Mouse (Mus musculus) CH12.LX (cell line): ENCODE results near the gene Gm17334. TPM values are rescaled to one million over a fixed set of nuclear protein-coding genes. Genes with fewer than 3 reads are reported as not detected.

Experiments
- DNase-seq: peaks from one replicate; pipeline ENCODE4 v3.0.0-alpha.2; 2013; ENCODE audit errors: extremely low read depth
- H3K27ac ChIP-seq: 2 replicates; pipeline ENCODE4 v1.5.1; 2012; ENCODE audit warnings: low read depth, mild to moderate bottlenecking, control low read depth, moderate library complexity; ENCODE audit not compliant: insufficient read depth
- H3K27me3 ChIP-seq: replicated peaks from 2 replicates; pipeline ENCODE3; 2012; ENCODE audit warnings: inconsistent platforms
- H3K36me3 ChIP-seq, 2 experiments: replicated peaks in 1 of 2; 2 replicates each; pipeline versions ENCODE3 to v1.6.1; 2012; ENCODE audit warnings: inconsistent platforms in 1 of 2, low read length in 1 of 2, mild to moderate bottlenecking in 1 of 2, mixed read lengths in 1 of 2, moderate library complexity in 1 of 2; ENCODE audit not compliant: control insufficient read depth in 1 of 2, insufficient read depth in 1 of 2
- H3K4me1 ChIP-seq, 2 experiments: 2 replicates each; pipeline ENCODE4 v1.6.1; 2012; ENCODE audit warnings: inconsistent platforms in 1 of 2, moderate library complexity in 1 of 2; ENCODE audit not compliant: insufficient read depth in 2 of 2, control insufficient read depth in 1 of 2
- H3K4me2 ChIP-seq: 2 replicates; pipeline ENCODE4 v1.6.1; 2012; ENCODE audit warnings: low read depth, mild to moderate bottlenecking, control low read depth; ENCODE audit not compliant: poor library complexity, insufficient read depth, severe bottlenecking
- H3K4me3 ChIP-seq, 3 experiments: fragments of 150-350 bp in 1 of 3; sonication (generic) in 1 of 3; replicated peaks in 1 of 3; 2 replicates each; pipeline versions ENCODE3 to v1.5.1; 2011 to 2012; ENCODE audit warnings: low read depth in 2 of 3, low read length in 2 of 3, mild to moderate bottlenecking in 2 of 3, moderate library complexity in 2 of 3, control low read depth in 1 of 3, improper control_type of control experiment in 1 of 3, inconsistent platforms in 1 of 3, mixed read lengths in 1 of 3; ENCODE audit not compliant: poor library complexity in 1 of 3
- H3K79me2 ChIP-seq: replicated peaks from 2 replicates; pipeline ENCODE4 v1.6.1; 2012; ENCODE audit warnings: mild to moderate bottlenecking, moderate library complexity; ENCODE audit not compliant: control insufficient read depth, poor library complexity, insufficient read depth, severe bottlenecking; ENCODE audit errors: extremely low read depth
- H3K9ac ChIP-seq: 2 replicates; pipeline ENCODE4 v1.6.1; 2012; ENCODE audit warnings: low read depth, mild to moderate bottlenecking, control low read depth, moderate library complexity; ENCODE audit not compliant: insufficient read depth
- H3K9me3 ChIP-seq: replicated peaks from 2 replicates; pipeline ENCODE3; 2012; ENCODE audit warnings: low read length, inconsistent platforms, mixed read lengths
- CHD1 ChIP-seq: IDR thresholded peaks from 2 replicates; pipeline ENCODE4 v1.6.1; 2012; ENCODE audit warnings: low read depth, low read length, improper control_type of control experiment, inconsistent platforms
- CHD2 ChIP-seq: IDR thresholded peaks from 2 replicates; pipeline ENCODE4 v1.6.1; 2011; ENCODE audit warnings: low read length, improper control_type of control experiment
- CTCF ChIP-seq, 2 experiments: IDR thresholded peaks in 1 of 2; conservative IDR thresholded peaks in 1 of 2; 2 replicates each; pipeline ENCODE4 v1.5.1; 2011 to 2012; ENCODE audit warnings: low read depth in 2 of 2, low read length in 2 of 2, improper control_type of control experiment in 1 of 2, inconsistent platforms in 1 of 2, mild to moderate bottlenecking in 1 of 2, moderate library complexity in 1 of 2
- E2F4 ChIP-seq: IDR thresholded peaks from 2 replicates; pipeline ENCODE4 v1.6.1; 2011; ENCODE audit warnings: low read depth, low read length, improper control_type of control experiment; ENCODE audit not compliant: insufficient replicate concordance
- EP300 ChIP-seq: IDR thresholded peaks from 2 replicates; pipeline ENCODE4 v1.6.1; 2011; ENCODE audit warnings: low read length, improper control_type of control experiment
- ETS1 ChIP-seq: conservative IDR thresholded peaks from 2 replicates; pipeline ENCODE4 v1.6.1; 2012; ENCODE audit warnings: low read depth, mild to moderate bottlenecking, inconsistent platforms, low read length, improper control_type of control experiment, moderate library complexity
- GABPA ChIP-seq: IDR thresholded peaks from 2 replicates; pipeline ENCODE4 v1.6.1; 2012; ENCODE audit warnings: low read depth, low read length, improper control_type of control experiment, inconsistent platforms; ENCODE audit not compliant: insufficient replicate concordance
- KAT2A ChIP-seq: IDR thresholded peaks from 2 replicates; pipeline ENCODE4 v1.6.1; 2012; ENCODE audit warnings: low read length, improper control_type of control experiment, inconsistent platforms; ENCODE audit not compliant: insufficient replicate concordance
- MAFK ChIP-seq: IDR thresholded peaks from 2 replicates; pipeline ENCODE4 v1.6.1; 2011; ENCODE audit warnings: low read length, improper control_type of control experiment; ENCODE audit not compliant: insufficient replicate concordance
- MAX ChIP-seq: IDR thresholded peaks from 2 replicates; pipeline ENCODE4 v1.6.1; 2011; ENCODE audit warnings: low read length, improper control_type of control experiment
- MAZ ChIP-seq: IDR thresholded peaks from 2 replicates; pipeline ENCODE4 v1.6.1; 2012; ENCODE audit warnings: low read depth, mild to moderate bottlenecking, inconsistent platforms, low read length, improper control_type of control experiment, moderate library complexity
- MEF2A ChIP-seq: IDR thresholded peaks from 2 replicates; pipeline ENCODE4 v1.6.1; 2014; ENCODE audit warnings: low read depth, mild to moderate bottlenecking, inconsistent platforms, low read length, improper control_type of control experiment, borderline replicate concordance
- MXI1 ChIP-seq: IDR thresholded peaks from 2 replicates; pipeline ENCODE4 v1.6.1; 2011; ENCODE audit warnings: mild to moderate bottlenecking, low read depth, low read length, improper control_type of control experiment
- NELFE ChIP-seq: IDR thresholded peaks from 2 replicates; pipeline ENCODE4 v1.6.1; 2011; ENCODE audit warnings: low read depth, low read length, improper control_type of control experiment
- RAD21 ChIP-seq: IDR thresholded peaks from 2 replicates; pipeline ENCODE4 v1.6.1; 2011; ENCODE audit warnings: low read depth, mild to moderate bottlenecking, low read length, improper control_type of control experiment, moderate library complexity
- SIN3A ChIP-seq: IDR thresholded peaks from 2 replicates; pipeline ENCODE4 v1.6.1; 2012; ENCODE audit warnings: low read length, improper control_type of control experiment, inconsistent platforms
- SMC3 ChIP-seq: IDR thresholded peaks from 2 replicates; pipeline ENCODE4 v1.6.1; 2011; ENCODE audit warnings: low read depth, low read length, improper control_type of control experiment
- TBP ChIP-seq: conservative IDR thresholded peaks from 2 replicates; pipeline ENCODE4 v1.6.1; 2011; ENCODE audit warnings: low read depth, low read length, improper control_type of control experiment
- USF1 ChIP-seq: IDR thresholded peaks from 2 replicates; pipeline ENCODE4 v1.6.1; 2014; ENCODE audit warnings: low read depth, mild to moderate bottlenecking, inconsistent platforms, low read length, improper control_type of control experiment
- USF2 ChIP-seq: conservative IDR thresholded peaks from 2 replicates; pipeline ENCODE4 v1.6.1; 2011; ENCODE audit warnings: low read depth, low read length, improper control_type of control experiment
- ZMIZ1 ChIP-seq: IDR thresholded peaks from 2 replicates; pipeline ENCODE4 v1.6.1; 2012; ENCODE audit warnings: low read depth, mild to moderate bottlenecking, inconsistent platforms, low read length, improper control_type of control experiment
- ZNF384 ChIP-seq: IDR thresholded peaks from 2 replicates; pipeline ENCODE4 v1.6.1; 2012; ENCODE audit warnings: low read depth, low read length, improper control_type of control experiment, inconsistent platforms
- dilution Hi-C: fragments of 300-500 bp; cut with MboI; formaldehyde crosslinking; loops from 2 replicates; pipeline ENCODE4 v1.14.3; 2020; ENCODE audit warnings: low sequenced_read_pairs; ENCODE audit not compliant: extremely low pct_unique_long_range_greater_than_20kb, extremely low pct_ligation_motif_present
- in situ Hi-C: fragments of 300-500 bp; cut with MboI; formaldehyde crosslinking; loops from 3 replicates; pipeline ENCODE4 v1.14.3; 2019; ENCODE audit warnings: low sequenced_read_pairs, low pct_ligation_motif_present, low pct_unique_long_range_greater_than_20kb, mixed read lengths
- polyA plus RNA-seq: library from polyadenylated mRNA; unstranded; fragments of >175 nt; gene quantifications from 2 replicates; pipeline ENCODE4 v1.2.1, GENCODE M21; 2012; ENCODE audit warnings: low read depth; ENCODE audit not compliant: insufficient read length
- total RNA-seq, 2 experiments: library from RNA; depleted of rRNA; stranded (reverse); fragments of 300-350 nt in 1 of 2; fragments of >200 nt in 1 of 2; gene quantifications; 2 replicates each; pipeline ENCODE4 v1.2.3; 2012 to 2014

The Gm17334 gene
- total and polyA plus RNA-seq, 3 experiments: 0.47 to 0.72 TPM; not detected in 1

GRCm38 (mm10) chr11:53763496-53764140, 9.4 kb downstream of the Gm17334 start (continued):
- TF ChIP-seq MEF2A: peak; percentile 91
- TF ChIP-seq CHD1: peak; percentile 93
- TF ChIP-seq EP300: peak; percentile 75
- peak; percentile 79; the same call in 1 of the 2 replicates for TF ChIP-seq MXI1
- TF ChIP-seq E2F4: 0 out of 2 replicates have a peak, but pooled peaks have one; percentile 8
- TF ChIP-seq GABPA: no peak
- peak; percentile 96 for TF ChIP-seq MAZ
- peak; percentile 92 for TF ChIP-seq ETS1
- no peak for TF ChIP-seq USF2
- 0 out of 2 replicates have a peak, but pooled peaks have one; percentile 42 for TF ChIP-seq TBP
- TF ChIP-seq SIN3A: peak; percentile 94
- peak; percentile 21 for TF ChIP-seq RAD21
- TF ChIP-seq ZMIZ1: peak; percentile 75; the same call in 1 of the 2 replicates
- TF ChIP-seq USF1: peak; percentile 45
- peak; percentile 61 for TF ChIP-seq NELFE
- peak; percentile 56; the same call in 1 of the 2 replicates for TF ChIP-seq MAFK
- peak in 1 of 2 experiments; percentile 59; a peak in 2 of 4 replicates for TF ChIP-seq CTCF (conservative IDR thresholded peaks at IDR 0.05 in 1 of 2, IDR thresholded peaks at IDR 0.05 in 1 of 2; ENCODE audit: low read depth in 2 of 2, low read length in 2 of 2)

- dilution Hi-C loops (no loop called here), in situ Hi-C loops (loop anchor here (5.0 kb wide), 2 partner anchors 34 to 79 kb away; no protein-coding TSS in a partner anchor)
- Histone ChIP-seq H3K4me2 (peak overlapping the region; percentile 75), H3K9me3 (no peaks in the 10 kb centered on the region), H3K27ac (peak overlapping the region; percentile 77), H3K36me3 (no peaks in the 10 kb centered on the region), H3K4me3 (peak overlapping the region; percentile 42 to 58 (median 51)), H3K79me2 (no peaks in the 10 kb centered on the region), H3K27me3 (peaks cover 7% of the 10 kb centered on the region), H3K4me1 (peaks cover 32 to 87% of the 10 kb centered on the region in 2 experiments), H3K9ac (peak overlapping the region; percentile 73)
- TF ChIP-seq SMC3: no peak
- no peak for TF ChIP-seq MAFK
- TF ChIP-seq MAX: peak; percentile 15; the same call in 1 of the 2 replicates
- TF ChIP-seq CHD2: 0 out of 2 replicates have a peak, but pooled peaks have one; percentile 33
- 0 out of 2 replicates have a peak, but pooled peaks have one; percentile 16 for TF ChIP-seq EP300
- peak; percentile 59 for TF ChIP-seq ZNF384
- TF ChIP-seq ETS1: peak; percentile 48; the same call in 1 of the 2 replicates
- 0 out of 2 replicates have a peak, but pooled peaks have one; percentile 3 for TF ChIP-seq KAT2A
- DNase-seq: peak; percentile 32
Observed at GRCm38 (mm10) chr11:53762827-53763495, 10.0 kb downstream of the Gm17334 start.
